Mouse (Mus musculus): Measurements from ENCODE around the gene Cntn6. TPM values are rescaled to one million over a fixed set of nuclear protein-coding genes. Genes with fewer than 3 reads are reported as not detected.

Cntn6 gene
- polyA plus RNA-seq, 1 experiment from 2014 or later: not detected

- H3K27ac ChIP-seq (ENCODE audit: low read length): no peak overlapping the region
- H3K4me1 ChIP-seq (ENCODE audit: control insufficient read depth, low read depth, low read length): no peaks in the 10 kb centered on the region
- H3K4me2 ChIP-seq (ENCODE audit: low read depth, low read length): no peak overlapping the region
- H3K27me3 ChIP-seq (ENCODE audit: control insufficient read depth, insufficient read depth, low read depth, low read length): no peaks in the 10 kb centered on the region
- WGBS (ENCODE audit: insufficient replicate concordance): 62% methylated on average over 2 of the region's 2 CpGs
- H3K9me3 ChIP-seq (replicated peaks; ENCODE audit: control insufficient read depth, low read length): no peaks in the 10 kb centered on the region
- no peak overlapping the region for H3K9ac ChIP-seq (ENCODE audit: low read depth, low read length)
- ATAC-seq (ENCODE audit: low read depth): no peak
- H3K4me3 ChIP-seq (ENCODE audit: low read depth, low read length): no peak overlapping the region
- no peaks in the 10 kb centered on the region for H3K36me3 ChIP-seq (ENCODE audit: control insufficient read depth, insufficient read depth)
Observed at GRCm38 (mm10) chr6:104815610-104816009, 323.0 kb downstream of the Cntn6 start.

GRCm38 (mm10) chr6:104879711-104880110 lies 387.1 kb downstream of the Cntn6 start:
- no peaks in the 10 kb centered on the region for H3K27me3 ChIP-seq (ENCODE audit: control insufficient read depth, insufficient read depth, low read depth, low read length)
- no peaks in the 10 kb centered on the region for H3K4me1 ChIP-seq (ENCODE audit: control insufficient read depth, low read depth, low read length)
- ATAC-seq (ENCODE audit: low read depth): no peak
- H3K9me3 ChIP-seq (replicated peaks; ENCODE audit: control insufficient read depth, low read length): no peaks in the 10 kb centered on the region
- no peaks in the 10 kb centered on the region for H3K36me3 ChIP-seq (ENCODE audit: control insufficient read depth, insufficient read depth)
- H3K27ac ChIP-seq (ENCODE audit: low read length): no peak overlapping the region
- H3K4me3 ChIP-seq (ENCODE audit: low read depth, low read length): no peak overlapping the region
- WGBS (ENCODE audit: insufficient replicate concordance): 70% methylated on average over 1 of the region's 1 CpGs
- H3K9ac ChIP-seq (ENCODE audit: low read depth, low read length): no peak overlapping the region
- H3K4me2 ChIP-seq (ENCODE audit: low read depth, low read length): no peak overlapping the region

DNA sequence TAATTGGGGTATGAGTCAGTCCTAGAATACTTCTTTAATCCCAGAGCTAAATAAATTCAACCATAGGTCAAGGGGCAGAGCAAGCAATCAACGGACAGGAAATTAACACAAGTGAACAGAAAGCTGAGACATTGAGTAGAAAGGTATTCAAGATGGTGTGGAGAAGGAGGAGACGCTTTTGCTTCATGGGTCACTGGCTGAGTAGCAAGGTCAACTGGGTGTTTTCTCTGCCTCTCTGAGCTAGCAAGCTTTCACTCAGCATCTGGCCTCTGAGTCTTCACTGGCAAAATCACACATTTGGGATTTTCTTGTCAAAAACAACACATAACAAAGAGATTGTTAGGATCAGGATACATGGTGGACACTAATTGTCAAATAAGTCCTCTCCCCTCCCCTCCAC lies 391.4 kb downstream of the Cntn6 start:
- H3K4me3 ChIP-seq (ENCODE audit: low read depth, low read length): no peak overlapping the region
- no peaks in the 10 kb centered on the region for H3K4me1 ChIP-seq (ENCODE audit: control insufficient read depth, low read depth, low read length)
- H3K4me2 ChIP-seq (ENCODE audit: low read depth, low read length): no peak overlapping the region
- no peaks in the 10 kb centered on the region for H3K36me3 ChIP-seq (ENCODE audit: control insufficient read depth, insufficient read depth)
- 52% methylated on average over 2 of the region's 2 CpGs for WGBS (ENCODE audit: insufficient replicate concordance)
- no peaks in the 10 kb centered on the region for H3K27me3 ChIP-seq (ENCODE audit: control insufficient read depth, insufficient read depth, low read depth, low read length)
- no peaks in the 10 kb centered on the region for H3K9me3 ChIP-seq (replicated peaks; ENCODE audit: control insufficient read depth, low read length)
- no peak overlapping the region for H3K27ac ChIP-seq (ENCODE audit: low read length)
- ATAC-seq (ENCODE audit: low read depth): no peak
- H3K9ac ChIP-seq (ENCODE audit: low read depth, low read length): no peak overlapping the region

DNA sequence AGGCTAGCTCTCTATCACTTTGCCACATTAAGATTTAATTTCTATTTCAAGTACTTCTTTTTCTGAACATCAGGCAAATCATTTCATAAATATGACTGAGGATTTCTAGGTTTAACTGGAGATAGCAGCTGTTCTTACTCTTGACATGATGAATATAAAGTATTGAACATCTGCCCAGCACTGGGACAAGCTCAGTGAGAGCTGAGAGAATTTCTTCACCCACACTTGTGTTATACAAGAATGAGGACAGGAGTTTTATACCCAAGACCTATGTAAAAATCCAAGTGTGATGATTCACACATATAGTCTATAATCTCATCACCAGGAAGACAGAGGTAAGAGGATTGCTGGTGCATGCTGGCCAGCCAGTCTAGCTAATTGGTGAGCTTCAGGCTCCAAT lies 393.2 kb downstream of the Cntn6 start:
- no peaks in the 10 kb centered on the region for H3K4me1 ChIP-seq (ENCODE audit: control insufficient read depth, low read depth, low read length)
- no peaks in the 10 kb centered on the region for H3K36me3 ChIP-seq (ENCODE audit: control insufficient read depth, insufficient read depth)
- H3K4me2 ChIP-seq (ENCODE audit: low read depth, low read length): no peak overlapping the region
- H3K4me3 ChIP-seq (ENCODE audit: low read depth, low read length): no peak overlapping the region
- no peak overlapping the region for H3K27ac ChIP-seq (ENCODE audit: low read length)
- no peaks in the 10 kb centered on the region for H3K27me3 ChIP-seq (ENCODE audit: control insufficient read depth, insufficient read depth, low read depth, low read length)
- H3K9me3 ChIP-seq (replicated peaks; ENCODE audit: control insufficient read depth, low read length): no peaks in the 10 kb centered on the region
- no peak overlapping the region for H3K9ac ChIP-seq (ENCODE audit: low read depth, low read length)
- ATAC-seq (ENCODE audit: low read depth): no peak

DNA sequence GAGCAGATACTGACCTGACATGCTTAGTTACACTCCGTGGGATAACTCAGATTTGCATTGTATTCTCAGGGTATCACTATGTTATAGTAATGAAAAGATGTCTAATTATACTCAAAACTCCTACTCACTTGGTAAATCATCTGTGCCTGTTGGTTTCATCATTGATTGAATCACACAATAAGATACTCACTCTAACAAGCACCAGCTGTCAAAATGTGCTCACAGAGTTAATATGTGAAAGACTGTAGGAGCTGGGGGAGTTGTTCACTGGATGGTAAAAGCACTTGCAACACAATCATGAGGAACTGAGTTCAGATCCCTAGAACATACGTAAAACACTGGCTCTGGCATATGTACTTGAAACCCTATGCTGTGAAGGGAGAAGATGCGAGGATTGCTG lies 398.5 kb downstream of the Cntn6 start:
- WGBS (ENCODE audit: insufficient replicate concordance): 56% methylated on average over 3 of the region's 3 CpGs
- Histone ChIP-seq H3K4me3 (ENCODE audit: low read depth, low read length) (no peak overlapping the region), H3K9me3 (replicated peaks; ENCODE audit: control insufficient read depth, low read length) (no peaks in the 10 kb centered on the region), H3K36me3 (ENCODE audit: control insufficient read depth, insufficient read depth) (no peaks in the 10 kb centered on the region), H3K4me1 (ENCODE audit: control insufficient read depth, low read depth, low read length) (no peaks in the 10 kb centered on the region), H3K27ac (ENCODE audit: low read length) (no peak overlapping the region), H3K9ac (ENCODE audit: low read depth, low read length) (no peak overlapping the region), H3K4me2 (ENCODE audit: low read depth, low read length) (no peak overlapping the region), H3K27me3 (ENCODE audit: control insufficient read depth, insufficient read depth, low read depth, low read length) (no peaks in the 10 kb centered on the region)
- ATAC-seq (ENCODE audit: low read depth): no peak

Measured in liver, embryonic 16.5 days (tissue).